Mouse (Mus musculus) heart, adult 11 months (tissue): Measurements from ENCODE around the gene Mettl23.
"Not testable (repeated sequence)": the region's sequence is repeated elsewhere in the genome, so short reads cannot be mapped to it uniquely, and the experiment has no call there.

Experiments
- DNase-seq: peaks from one replicate; pipeline ENCODE4 v3.0.0; 2022

The Mettl23 gene

GRCm38 (mm10) chr11:116884061-116884460 is 41.0 kb downstream of the Mettl23 start:
- DNase-seq: no peak

- DNase-seq: peak; percentile 96
These were observed 42.4 kb downstream of the Mettl23 start for GRCm38 (mm10) chr11:116885275-116886151.

- DNase-seq: no peak
These were observed 44.1 kb downstream of the Mettl23 start for GRCm38 (mm10) chr11:116887136-116887535.

GRCm38 (mm10) chr11:116893532-116894442 is 50.7 kb downstream of the Mettl23 start:
- no peak for DNase-seq

- DNase-seq: no peak
These were observed 52.3 kb downstream of the Mettl23 start for GRCm38 (mm10) chr11:116895402-116895801.

GRCm38 (mm10) chr11:116899247-116899646 is 56.2 kb downstream of the Mettl23 start:
- DNase-seq: no peak

- DNase-seq: not testable (repeated sequence)
These were observed 59.5 kb downstream of the Mettl23 start for GRCm38 (mm10) chr11:116902588-116902987.
